Mouse (Mus musculus): ENCODE data around the gene Wdr60.

Gene Wdr60

GRCm38 (mm10) chr12:116269450-116269849 lies 6.6 kb upstream of the Wdr60 start:
- no peak for DNase-seq (ENCODE audit: low read depth, low spot score)

- no peak for DNase-seq (ENCODE audit: low read depth, low spot score)
Observed at GRCm38 (mm10) chr12:116265275-116265674, 2.5 kb upstream of the Wdr60 start.

- DNase-seq (ENCODE audit: low read depth, low spot score), result no peak
Observed at GRCm38 (mm10) chr12:116264756-116265155, 1.9 kb upstream of the Wdr60 start.

GRCm38 (mm10) chr12:116258321-116258720 lies 4.5 kb downstream of the Wdr60 start:
- no peak for DNase-seq (ENCODE audit: low read depth, low spot score)

GRCm38 (mm10) chr12:116255636-116256035 lies 7.2 kb downstream of the Wdr60 start:
- no peak for DNase-seq (ENCODE audit: low read depth, low spot score)

- DNase-seq (ENCODE audit: low read depth, low spot score), result no peak
Observed at GRCm38 (mm10) chr12:116254652-116255051, 8.2 kb downstream of the Wdr60 start.

- no peak for DNase-seq (ENCODE audit: low read depth, low spot score)
Observed at GRCm38 (mm10) chr12:116244601-116245000, 18.2 kb downstream of the Wdr60 start.

GRCm38 (mm10) chr12:116238803-116239202 lies 24.0 kb downstream of the Wdr60 start:
- DNase-seq (ENCODE audit: low read depth, low spot score), result no peak

GRCm38 (mm10) chr12:116238370-116238769 lies 24.5 kb downstream of the Wdr60 start:
- DNase-seq (ENCODE audit: low read depth, low spot score), result no peak

- DNase-seq (ENCODE audit: low read depth, low spot score), result no peak
Observed at GRCm38 (mm10) chr12:116236658-116237057, 26.2 kb downstream of the Wdr60 start.

GRCm38 (mm10) chr12:116235356-116235755 lies 27.5 kb downstream of the Wdr60 start:
- no peak for DNase-seq (ENCODE audit: low read depth, low spot score)

GRCm38 (mm10) chr12:116232061-116232460 lies 30.8 kb downstream of the Wdr60 start:
- DNase-seq (ENCODE audit: low read depth, low spot score), result no peak

GRCm38 (mm10) chr12:116231612-116232011 lies 31.2 kb downstream of the Wdr60 start:
- no peak for DNase-seq (ENCODE audit: low read depth, low spot score)

GRCm38 (mm10) chr12:116229451-116229850 lies 33.4 kb downstream of the Wdr60 start:
- no peak for DNase-seq (ENCODE audit: low read depth, low spot score)

- DNase-seq (ENCODE audit: low read depth, low spot score), result no peak
Observed at GRCm38 (mm10) chr12:116226289-116227057, 36.3 kb downstream of the Wdr60 start.

- DNase-seq (ENCODE audit: low read depth, low spot score), result no peak
Observed at GRCm38 (mm10) chr12:116223107-116223506, 39.7 kb downstream of the Wdr60 start.

- DNase-seq (ENCODE audit: low read depth, low spot score), result no peak
Observed at GRCm38 (mm10) chr12:116207486-116207885, 55.3 kb downstream of the Wdr60 start.

- no peak for DNase-seq (ENCODE audit: low read depth, low spot score)
Observed at GRCm38 (mm10) chr12:116205726-116206125, 57.1 kb downstream of the Wdr60 start.

- DNase-seq (ENCODE audit: low read depth, low spot score), result peak; percentile 53
Observed at GRCm38 (mm10) chr12:116202176-116202981, 60.4 kb downstream of the Wdr60 start.

GRCm38 (mm10) chr12:116198791-116199190 lies 64.0 kb downstream of the Wdr60 start:
- no peak for DNase-seq (ENCODE audit: low read depth, low spot score)

GRCm38 (mm10) chr12:116196221-116196620 lies 66.6 kb downstream of the Wdr60 start:
- no peak for DNase-seq (ENCODE audit: low read depth, low spot score)

GRCm38 (mm10) chr12:116194641-116195040 lies 68.2 kb downstream of the Wdr60 start:
- DNase-seq (ENCODE audit: low read depth, low spot score), result no peak

- no peak for DNase-seq (ENCODE audit: low read depth, low spot score)
Observed at GRCm38 (mm10) chr12:116193952-116194351, 68.9 kb downstream of the Wdr60 start.
